Mouse (Mus musculus) right cerebral cortex, adult 2 months (tissue): ENCODE results near the gene Ndufa4l2.

Experiments used
- DNase-seq, 2 experiments: peaks; one replicate each; pipeline ENCODE4 v3.0.0; 2021 to 2022; ENCODE audit warnings: low spot score in 2 of 2

The Ndufa4l2 gene

GRCm38 (mm10) chr10:127526681-127527080 lies 11.9 kb downstream of the Ndufa4l2 start:
- no peak for DNase-seq

- peak in 1 of 2 experiments; percentile 39 for DNase-seq
These were observed 12.7 kb downstream of the Ndufa4l2 start for GRCm38 (mm10) chr10:127527481-127527880.

- no peak for DNase-seq
These were observed 16.2 kb downstream of the Ndufa4l2 start for GRCm38 (mm10) chr10:127530945-127531344.

GRCm38 (mm10) chr10:127531548-127531947 lies 16.8 kb downstream of the Ndufa4l2 start:
- DNase-seq = no peak

GRCm38 (mm10) chr10:127534036-127534928 lies 19.5 kb downstream of the Ndufa4l2 start, which contains the start of gene Nxph4:
Gene Nxph4, minus strand, starts transcription at chr10:127534559.
- no peak for DNase-seq

GRCm38 (mm10) chr10:127534929-127535384 lies 20.2 kb downstream of the Ndufa4l2 start:
- no peak for DNase-seq

GRCm38 (mm10) chr10:127536586-127537314 lies 22.0 kb downstream of the Ndufa4l2 start:
- DNase-seq = peak in 1 of 2 experiments; percentile 70

GRCm38 (mm10) chr10:127537854-127538583 lies 23.3 kb downstream of the Ndufa4l2 start:
- DNase-seq = peak; percentile 87 to 88

- DNase-seq = no peak
These were observed 26.7 kb downstream of the Ndufa4l2 start for GRCm38 (mm10) chr10:127541510-127541909.

GRCm38 (mm10) chr10:127542084-127542483 lies 27.3 kb downstream of the Ndufa4l2 start:
- DNase-seq = no peak

GRCm38 (mm10) chr10:127542720-127543119 lies 28.0 kb downstream of the Ndufa4l2 start:
- DNase-seq = no peak

- no peak for DNase-seq
These were observed 29.1 kb downstream of the Ndufa4l2 start for GRCm38 (mm10) chr10:127543916-127544315.

GRCm38 (mm10) chr10:127544375-127544774 lies 29.6 kb downstream of the Ndufa4l2 start:
- DNase-seq = no peak

- no peak for DNase-seq
These were observed 31.7 kb downstream of the Ndufa4l2 start for GRCm38 (mm10) chr10:127546505-127546904.

- DNase-seq = no peak
These were observed 33.5 kb downstream of the Ndufa4l2 start for GRCm38 (mm10) chr10:127548236-127548635.

GRCm38 (mm10) chr10:127549892-127550291 lies 35.1 kb downstream of the Ndufa4l2 start:
- no peak for DNase-seq

- no peak for DNase-seq
These were observed 40.9 kb downstream of the Ndufa4l2 start for GRCm38 (mm10) chr10:127555703-127556102.

GRCm38 (mm10) chr10:127557397-127557796 lies 42.6 kb downstream of the Ndufa4l2 start:
- DNase-seq = no peak

GRCm38 (mm10) chr10:127561145-127561544 lies 46.4 kb downstream of the Ndufa4l2 start:
- DNase-seq = no peak

GRCm38 (mm10) chr10:127563840-127564239 lies 49.1 kb downstream of the Ndufa4l2 start:
- DNase-seq = no peak

GRCm38 (mm10) chr10:127564301-127564700 lies 49.5 kb downstream of the Ndufa4l2 start:
- DNase-seq = peak in 1 of 2 experiments; percentile 33
